Mouse (Mus musculus) urinary bladder, postnatal 14 days (tissue): Measurements from ENCODE around the gene Fam71d.

Source experiments
- DNase-seq: peaks from one replicate; pipeline ENCODE4 v3.0.0; 2021; ENCODE audit warnings: low spot score

Fam71d gene

DNA sequence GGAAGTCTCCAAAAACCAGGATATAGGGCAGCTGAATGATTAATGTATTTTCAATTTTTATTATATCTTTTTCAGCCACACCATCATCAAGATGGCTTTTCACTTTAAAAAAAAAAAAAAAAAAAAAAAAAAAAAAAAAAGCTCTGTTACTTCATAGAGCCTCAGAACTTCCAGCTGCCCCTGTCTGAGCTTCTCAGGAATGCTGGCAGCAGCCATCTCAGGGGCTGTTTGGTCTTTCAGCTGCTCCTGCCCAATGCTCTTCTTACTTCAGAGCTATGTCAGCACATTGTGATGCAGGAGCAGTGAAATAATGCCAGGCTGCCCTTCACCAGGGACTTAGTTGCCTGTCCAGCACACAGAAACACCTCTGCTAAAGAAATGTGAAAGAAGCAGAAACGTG is at the start of gene Fam71d:
Fam71d (plus strand) TSS at position 211 of the 400 bp plus-strand sequence.
- no peak for DNase-seq

DNA sequence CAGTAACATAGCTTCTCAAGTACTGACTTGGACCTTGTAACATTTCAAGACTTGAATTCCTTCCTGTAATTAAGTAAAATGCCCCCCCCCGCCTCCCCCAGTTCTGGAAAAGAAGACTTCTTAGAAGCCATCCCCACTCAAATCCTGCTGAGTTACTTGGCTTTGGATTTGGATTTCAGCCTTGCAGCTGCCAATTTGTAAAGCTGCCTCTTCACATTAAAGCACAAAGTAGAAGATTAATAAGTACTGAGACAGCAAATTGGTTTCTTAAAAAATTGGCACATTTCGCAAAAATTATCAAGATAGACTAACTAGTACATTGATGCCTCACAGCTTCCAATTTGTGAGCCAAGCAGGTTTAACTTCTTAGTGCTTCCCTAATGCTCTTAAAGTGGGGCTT is 47.6 kb upstream of the Fam71d start:
- no peak for DNase-seq

DNA sequence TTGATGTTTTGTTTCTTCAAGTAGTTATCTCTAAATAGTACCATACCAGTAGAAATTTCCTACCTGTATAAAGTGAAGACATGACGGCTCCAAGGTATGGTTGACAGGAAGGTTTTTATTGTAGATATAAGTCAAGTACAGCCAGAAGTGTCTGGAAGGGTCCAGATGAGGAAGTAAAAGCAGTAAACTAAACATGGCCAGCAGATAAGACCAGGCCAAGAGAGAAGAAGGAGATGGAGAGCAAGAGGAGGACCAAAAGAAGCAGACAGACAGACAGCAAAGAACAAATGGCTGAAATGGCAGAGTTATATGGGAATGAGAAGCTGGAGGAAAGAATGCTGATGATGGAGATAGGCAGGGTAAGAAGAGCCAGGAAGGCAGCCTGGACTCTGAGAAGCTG is 46.1 kb upstream of the Fam71d start:
- DNase-seq: no peak

DNA sequence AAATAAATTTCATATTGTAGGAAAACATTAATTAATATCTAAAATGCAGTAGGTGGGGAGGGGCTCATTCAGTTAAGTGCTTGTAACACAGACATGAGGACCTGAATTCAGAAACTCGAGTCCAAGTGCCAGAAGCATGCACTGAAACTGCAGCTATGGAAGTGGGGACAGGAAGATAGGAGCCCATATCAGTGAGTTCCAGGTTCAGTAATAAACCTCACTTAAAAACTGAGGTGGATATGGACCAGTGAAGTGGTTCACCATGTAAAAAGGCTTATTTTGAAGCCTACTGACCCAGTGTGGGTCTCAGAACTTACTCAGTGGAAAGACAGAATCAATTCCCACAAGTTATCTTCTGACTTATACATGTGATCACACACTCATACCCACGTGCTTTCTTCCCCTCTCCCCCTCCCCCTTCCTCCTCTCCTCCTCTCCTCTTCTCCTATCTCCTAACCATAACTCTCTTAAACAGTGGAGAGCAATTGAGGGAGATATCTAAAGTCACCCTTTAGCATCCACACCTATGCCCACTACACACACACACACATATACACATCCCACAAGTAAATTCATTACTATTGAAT is 31.5 kb upstream of the Fam71d start:
- no peak for DNase-seq

DNA sequence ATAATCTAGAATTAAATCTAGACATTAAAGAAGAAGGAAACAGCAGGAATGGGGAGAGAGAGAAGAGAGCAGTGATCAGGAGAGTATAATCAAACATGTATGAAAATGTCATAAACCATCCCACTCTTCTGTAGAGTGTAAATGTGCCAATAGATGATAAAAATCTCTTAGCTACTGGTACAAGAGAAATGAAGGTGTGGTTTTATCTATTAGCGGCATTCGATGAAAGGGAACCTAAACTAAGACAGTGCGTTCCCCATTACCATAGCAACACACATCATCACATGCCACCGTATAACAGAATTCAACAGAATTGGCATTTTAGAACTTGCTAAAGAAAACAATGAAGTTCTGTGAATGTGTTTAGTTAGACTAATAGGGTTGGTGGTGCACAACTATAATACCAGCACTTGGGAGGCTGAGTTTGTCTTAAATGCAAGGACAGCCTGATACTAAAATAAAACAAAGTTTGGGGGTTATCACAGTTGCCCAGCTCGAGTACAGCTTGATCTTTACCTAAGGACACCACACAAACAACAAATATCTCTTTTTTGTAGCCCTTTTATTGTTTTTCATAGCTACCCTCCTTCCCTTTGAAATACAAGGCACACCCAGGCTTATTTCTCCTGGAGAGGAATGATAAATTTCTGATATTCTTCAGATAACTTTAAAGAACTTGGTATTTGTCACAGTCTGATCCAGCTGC is 13.1 kb upstream of the Fam71d start:
- no peak for DNase-seq

DNA sequence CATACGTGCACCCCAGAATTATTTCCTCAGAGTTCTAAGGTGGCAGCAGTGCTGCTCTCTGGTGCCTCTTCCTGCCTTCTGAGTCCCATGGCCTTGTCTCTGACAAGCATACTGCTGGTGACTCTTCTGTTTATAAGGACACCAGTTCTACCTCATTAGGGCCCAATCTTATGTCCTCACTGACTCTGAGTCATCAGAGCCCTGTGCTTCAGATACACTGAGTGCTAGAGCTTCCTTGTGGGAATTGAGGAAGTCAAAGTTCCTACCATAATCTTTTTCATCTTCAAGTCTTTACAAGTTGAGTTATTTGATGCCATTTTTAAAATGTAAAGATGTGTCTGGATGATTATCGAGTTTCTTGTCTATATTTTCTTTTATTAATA is 12.5 kb upstream of the Fam71d start:
- no peak for DNase-seq

DNA sequence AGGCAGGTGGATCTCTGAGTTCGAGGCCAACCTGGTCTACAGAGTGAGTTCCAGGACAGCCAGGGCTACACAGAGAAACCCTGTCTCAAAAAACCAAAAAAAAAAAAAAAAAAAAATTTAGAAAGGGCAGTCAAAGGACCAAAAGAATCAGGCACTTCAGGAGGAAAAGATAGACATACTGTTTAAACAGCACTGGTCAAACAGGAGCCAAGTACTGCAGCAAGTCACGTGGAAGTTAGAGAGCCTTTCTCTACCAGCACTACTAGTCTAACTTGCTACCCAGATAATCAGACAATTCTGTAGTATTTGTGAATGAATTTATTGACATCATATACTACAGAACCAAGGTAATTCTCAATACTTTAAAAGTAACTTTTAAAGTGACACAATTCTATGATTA is 10.3 kb upstream of the Fam71d start:
- DNase-seq: no peak

DNA sequence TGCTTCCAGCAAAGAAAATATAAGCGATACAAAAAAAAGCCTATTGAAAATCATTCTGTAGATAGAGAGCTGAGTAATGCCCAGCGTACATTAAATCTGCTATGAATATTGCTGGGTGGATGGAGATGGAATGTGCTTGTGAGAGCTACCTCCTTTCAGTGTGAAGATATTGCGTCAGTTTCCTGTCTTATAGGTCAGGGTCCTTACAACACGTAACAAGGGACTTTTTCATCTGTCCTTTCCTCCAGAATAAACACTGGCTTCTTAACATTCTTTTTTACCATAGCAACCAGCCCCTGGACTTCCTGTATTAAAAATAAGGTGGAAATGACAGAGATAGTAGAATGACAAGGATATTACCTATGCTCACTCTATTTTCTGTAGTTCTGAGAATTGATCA is 9.1 kb upstream of the Fam71d start:
- DNase-seq: no peak

DNA sequence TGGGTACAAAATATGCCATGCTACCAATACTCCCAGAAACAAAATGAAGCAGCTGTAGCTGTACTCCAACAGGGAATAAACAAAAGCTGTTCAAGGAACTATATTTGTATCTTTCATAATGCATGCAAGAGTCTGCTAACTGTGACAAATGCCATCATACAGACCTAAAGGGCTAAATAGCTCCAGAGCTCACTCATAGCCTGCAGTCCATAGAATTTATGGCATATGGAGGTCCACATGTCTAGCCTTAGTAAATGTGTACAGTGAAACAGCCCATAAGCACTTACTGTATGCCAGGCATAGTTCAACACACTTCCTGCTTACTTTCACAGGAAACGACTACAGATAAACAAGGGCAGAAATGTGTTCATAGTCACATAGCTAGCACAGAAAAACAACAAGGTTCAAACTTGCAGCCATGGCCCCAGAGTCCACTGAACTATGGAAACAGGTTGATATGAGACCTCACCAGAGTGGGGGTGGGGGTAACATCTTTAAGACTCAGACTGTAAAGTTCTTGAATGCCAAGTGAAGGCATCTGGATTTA is 5.6 kb upstream of the Fam71d start:
- DNase-seq: no peak

DNA sequence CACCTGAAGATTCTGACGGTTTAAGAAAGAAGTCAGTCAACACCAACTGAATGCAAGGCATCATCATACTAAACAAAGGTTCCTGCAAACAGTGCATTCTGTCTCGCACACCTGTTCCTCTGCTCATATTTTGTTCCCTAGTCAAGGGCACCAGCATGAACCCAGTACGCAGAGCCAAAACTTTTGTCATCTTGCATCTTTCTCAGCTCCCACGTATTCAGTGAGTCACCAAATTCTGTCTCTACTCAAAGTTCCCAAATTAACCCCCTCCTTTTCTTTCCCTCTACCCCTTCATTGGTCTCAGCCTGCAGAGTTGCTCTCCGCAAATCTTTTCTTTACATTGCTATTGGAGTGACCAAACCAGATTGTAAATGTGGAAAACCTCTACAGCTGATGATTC is 2.5 kb upstream of the Fam71d start:
- no peak for DNase-seq

DNA sequence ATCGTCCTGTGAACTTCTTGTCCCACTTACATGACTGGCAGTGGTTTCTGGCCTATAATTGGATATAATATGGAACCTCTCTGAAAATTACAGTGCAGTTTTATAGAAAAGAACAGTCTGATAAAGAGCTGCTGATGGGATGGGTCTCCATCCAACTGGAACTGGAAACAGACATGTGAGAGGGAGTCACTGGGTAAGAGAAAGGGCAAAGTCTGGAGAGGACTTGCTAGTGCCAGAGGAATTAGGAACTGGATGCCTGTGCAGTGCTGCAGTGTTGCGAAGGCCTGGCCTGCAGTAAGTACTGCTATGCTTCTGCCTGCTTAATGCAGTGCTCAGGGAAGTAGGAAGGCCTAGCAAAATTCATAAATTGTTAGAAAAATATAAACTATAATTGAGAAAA is 1.9 kb downstream of the Fam71d start:
- DNase-seq: no peak

DNA sequence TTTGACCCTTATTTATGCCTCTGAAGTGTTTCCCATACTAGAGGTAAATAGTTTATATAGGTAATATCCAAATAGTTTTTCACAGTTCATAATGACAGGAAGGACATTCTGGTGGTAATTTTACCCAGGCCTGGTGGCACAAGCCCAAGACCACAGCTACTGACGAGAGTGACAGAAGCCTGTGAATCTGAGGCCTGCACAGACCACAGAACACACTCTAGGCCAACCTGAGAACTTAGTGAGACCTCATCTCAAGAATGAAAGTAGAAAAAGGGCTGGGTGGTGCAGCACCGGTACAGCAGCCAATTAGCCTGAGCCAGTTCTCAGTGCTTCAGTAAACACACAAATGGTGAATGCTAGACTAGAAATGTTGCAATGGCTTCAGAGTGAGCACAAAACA is 26.4 kb downstream of the Fam71d start:
- no peak for DNase-seq

DNA sequence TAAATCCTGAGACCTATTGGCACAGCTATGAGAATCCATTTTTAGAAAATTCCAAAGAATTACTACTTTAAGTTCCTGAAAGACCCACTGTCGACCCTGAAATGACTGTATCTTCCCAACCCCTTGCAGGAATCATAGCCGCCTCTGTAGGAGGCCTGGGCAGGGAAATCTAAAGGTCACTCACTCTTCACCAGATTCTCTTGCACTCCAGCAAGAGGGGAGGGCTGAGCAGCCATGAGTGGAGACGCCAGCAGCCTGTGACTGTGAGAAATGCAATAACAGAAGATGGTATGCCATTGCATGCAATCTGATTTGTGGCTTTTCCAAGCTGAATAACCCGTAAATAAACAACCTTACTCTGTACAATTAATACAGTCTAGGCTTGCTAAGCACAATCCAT is 36.4 kb downstream of the Fam71d start:
- no peak for DNase-seq

DNA sequence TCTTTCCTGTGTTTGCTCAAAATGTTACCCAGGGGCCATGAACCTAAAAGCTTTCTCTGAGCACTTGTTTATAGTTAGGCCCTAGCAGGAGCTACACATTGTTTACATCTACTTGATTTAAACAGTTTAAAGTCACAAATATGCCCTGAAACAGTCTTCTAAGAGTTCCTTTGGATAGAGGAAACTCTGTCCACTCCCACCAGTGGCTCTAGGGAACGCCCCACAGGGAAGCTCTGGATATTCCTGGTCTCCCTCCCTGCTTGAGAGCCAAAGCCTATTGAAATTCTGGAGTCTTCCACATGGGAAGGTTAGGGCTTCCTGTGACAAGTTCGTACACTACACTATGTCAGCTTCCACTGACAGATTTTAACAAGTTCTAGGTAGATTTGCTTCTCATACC is 48.3 kb downstream of the Fam71d start:
- no peak for DNase-seq

DNA sequence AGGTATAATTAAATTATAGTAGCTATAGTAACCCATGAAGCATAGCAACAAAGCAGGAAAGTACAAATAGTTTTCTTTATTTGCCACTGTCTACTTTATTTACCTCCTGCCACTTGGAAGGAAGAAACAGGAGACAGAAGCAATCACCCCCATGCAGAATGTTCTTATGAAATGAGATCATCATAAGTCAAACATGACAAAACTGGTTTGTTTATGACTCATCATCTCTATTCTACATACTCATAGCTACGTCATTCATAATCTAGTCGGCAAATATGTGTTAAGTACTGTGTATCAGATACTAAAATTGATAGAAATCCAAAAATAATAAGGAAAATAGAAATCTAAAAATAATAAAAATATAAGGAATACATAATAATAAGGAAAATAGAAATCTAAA is 49.0 kb downstream of the Fam71d start:
- no peak for DNase-seq

DNA sequence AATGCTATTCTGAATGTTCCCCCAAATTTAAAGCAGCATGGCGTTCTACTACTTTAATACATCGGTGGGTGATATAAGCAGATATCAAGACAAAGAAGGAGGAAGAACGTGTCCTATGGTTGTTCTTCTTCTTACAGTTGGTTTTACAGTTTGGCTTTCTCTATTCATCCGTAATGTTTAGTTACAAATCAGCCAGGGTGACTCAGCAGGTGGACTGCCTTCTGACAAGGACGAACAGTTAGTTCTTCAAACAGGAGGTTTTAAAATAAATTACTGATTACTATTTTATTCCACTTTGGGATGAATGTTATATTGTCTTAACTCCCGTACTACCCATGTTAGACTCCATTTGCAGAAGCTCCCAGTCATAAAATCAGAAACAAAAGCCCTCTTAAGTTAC is 54.9 kb downstream of the Fam71d start:
- no peak for DNase-seq

DNA sequence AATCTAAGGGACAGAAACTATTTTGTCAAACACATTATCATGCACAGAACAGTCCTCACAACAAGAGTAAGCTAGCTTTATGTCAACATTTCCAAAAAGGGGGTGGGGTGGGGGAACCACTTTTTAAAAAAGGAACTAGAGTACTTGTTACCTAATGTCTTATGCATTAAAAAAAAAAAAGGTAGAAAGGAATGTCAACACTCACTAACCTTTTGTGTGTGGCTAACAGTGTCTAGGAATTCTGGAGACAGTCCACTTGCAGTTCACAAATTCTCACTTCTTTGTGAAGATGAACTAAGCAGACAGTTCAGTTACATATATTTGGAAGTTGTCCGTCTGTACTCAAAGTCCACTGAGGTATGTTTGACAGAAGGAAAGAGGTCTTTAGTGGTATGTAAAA is 56.1 kb downstream of the Fam71d start:
- DNase-seq: no peak

DNA sequence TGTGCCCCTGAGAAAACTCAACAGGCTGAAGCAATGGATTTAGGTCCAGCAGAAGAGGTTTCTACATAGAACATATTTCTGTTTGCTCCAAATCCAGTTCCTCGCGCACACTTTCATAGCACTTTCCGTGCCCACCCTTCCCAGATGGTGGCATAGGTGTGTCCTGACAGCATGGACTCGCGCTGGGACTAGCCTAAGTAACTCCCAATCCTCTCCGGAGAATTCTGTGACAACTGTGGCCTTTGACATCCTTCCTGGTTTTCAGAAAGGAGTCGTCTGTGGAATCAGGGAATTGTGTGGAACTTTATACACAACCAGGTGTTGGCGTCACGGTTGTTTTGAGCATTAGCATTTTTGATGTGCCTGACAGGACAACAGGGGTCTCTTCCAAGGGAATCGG is 56.8 kb downstream of the Fam71d start:
- DNase-seq: peak; percentile 7

DNA sequence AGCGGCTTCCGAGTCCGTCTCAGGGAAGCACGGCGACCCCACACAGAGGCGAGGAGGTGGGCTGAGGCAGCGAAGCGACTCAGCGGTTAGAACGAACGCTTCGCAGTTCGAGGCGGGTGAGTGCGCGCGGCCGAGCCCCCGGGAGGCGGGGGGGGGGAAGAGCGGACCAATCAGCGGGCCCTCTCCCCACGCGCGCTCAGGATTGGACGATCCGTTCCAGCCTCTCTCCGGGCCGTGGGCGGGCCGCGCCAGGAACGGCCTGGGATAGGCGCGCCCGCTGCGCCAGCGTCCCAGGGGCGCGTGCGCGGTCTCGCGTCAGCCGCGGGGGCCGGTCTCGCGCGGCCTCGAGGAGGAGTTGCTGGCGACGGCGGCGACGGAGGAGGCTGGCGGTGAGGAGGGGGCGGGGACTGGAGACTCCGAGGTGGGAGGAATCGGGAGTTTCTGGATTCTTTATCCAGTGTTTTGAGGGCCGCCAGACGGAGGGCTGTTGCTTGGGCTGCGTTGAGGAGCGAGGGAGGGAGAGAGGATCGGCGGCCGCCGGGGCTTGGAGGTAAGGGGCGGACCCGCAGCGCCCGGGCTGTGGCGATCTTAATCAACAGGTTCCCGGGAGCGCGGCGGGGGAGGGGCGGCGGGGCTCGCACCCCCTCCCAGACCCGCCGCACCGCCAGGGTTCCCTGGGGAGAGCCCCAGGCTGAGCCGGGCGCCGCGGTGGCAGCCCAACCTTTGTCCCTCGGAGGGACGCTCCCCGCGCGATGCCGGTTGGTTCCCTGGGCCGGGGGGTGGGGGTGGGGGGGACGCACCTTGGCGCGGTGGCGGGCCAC is 57.4 kb downstream of the Fam71d start, which contains the start of gene Mpp5:
Mpp5 (plus strand) TSS at position 351 of the 821 bp plus-strand sequence.
- peak; percentile 96 for DNase-seq

DNA sequence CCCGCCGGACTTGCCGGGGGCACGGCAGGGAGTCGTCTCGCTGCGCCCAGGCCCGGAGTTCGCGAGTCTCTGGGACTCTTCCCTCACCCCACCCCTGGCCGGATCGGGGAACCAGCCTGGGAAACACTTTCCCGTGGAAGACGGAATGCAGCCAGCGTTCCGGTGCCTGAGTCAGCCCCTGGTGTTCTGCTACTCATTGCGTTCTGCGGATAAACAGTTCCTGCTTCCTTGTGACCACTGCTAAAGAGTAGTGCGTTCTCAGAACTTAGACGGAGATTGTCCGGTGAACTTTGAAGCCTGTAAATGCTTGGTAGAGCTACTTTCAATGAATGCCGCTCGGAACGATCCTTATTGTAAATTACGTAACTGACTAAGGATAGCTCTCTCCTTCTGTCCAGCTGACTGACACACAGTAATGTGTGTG is 58.1 kb downstream of the Fam71d start:
- DNase-seq: peak; percentile 73

DNA sequence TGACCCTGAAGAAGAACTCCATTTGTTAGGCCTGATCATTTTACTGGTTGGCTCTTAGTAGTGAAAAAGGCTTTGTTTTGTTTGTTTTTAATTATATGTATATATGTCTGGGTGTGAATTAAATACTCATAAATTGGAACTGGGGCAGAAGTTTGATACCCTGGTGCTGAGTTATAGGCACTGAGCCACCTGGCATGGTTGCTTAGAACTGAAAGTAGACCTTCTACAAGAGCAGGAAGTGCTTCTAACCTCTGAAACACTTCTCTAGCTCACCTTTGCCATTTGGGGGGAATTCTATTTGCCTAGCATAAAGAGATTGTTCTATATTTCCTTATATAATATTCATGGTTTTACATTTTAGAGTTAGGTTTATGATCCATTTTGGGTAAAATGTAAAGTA is 70.6 kb downstream of the Fam71d start:
- DNase-seq: no peak

DNA sequence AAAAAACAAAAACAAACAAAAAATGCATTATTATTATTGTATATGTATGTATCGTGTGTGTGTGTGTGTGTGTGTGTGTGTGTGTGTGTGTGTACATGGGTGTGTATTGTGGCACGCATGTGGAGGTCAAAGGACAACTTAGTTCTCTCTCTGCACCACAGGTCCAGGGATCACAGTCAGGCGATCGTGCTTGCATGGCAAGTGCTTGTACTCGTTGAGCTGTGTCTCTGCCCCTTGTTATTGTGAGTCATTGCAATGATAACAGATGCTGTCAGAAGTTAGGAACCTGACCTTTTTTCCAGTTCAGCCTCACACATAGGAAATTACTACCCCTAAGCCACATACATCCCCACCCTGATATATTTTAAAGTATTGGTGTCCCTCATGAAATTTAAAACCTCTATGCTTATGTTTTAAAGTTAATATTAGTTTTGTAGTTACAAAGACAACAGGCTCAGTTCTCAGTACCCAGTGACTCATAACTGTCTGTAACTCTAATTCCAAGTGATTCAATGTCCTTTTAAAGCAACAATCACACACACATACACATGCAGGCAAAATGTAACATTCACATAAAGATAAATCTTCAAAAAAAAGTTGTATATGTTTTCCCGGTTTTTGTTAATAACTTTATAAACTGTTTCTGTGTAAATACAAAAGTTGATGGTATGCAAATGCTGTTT is 77.8 kb downstream of the Fam71d start:
- peak; percentile 20 for DNase-seq
